Mouse (Mus musculus): ENCODE measurements at regions not wholly inside any gene's neighbourhood (a gene's known extent, or its start where the extent isn't known, plus 50 kb on each side); places are given as distances from the start of the nearest gene placed in this dataset.

GRCm38 (mm10) chr4:33716475-33717117 is 207.8 kb upstream of the Cnr1 start:
- H3K27ac ChIP-seq (ENCODE audit: insufficient read depth, low read depth, low read length, poor library complexity, severe bottlenecking): no peak overlapping the region
- TF ChIP-seq MAFK (IDR thresholded peaks at IDR 0.05; ENCODE audit: insufficient read depth, low read depth, low read length) (no peak), ZC3H11A (IDR thresholded peaks at IDR 0.05; ENCODE audit: borderline replicate concordance, low read depth, low read length) (no peak), HCFC1 (IDR thresholded peaks at IDR 0.05; ENCODE audit: borderline replicate concordance, insufficient read depth, low read length) (no peak), ZNF384 (IDR thresholded peaks at IDR 0.05; ENCODE audit: low read depth, low read length) (no peak), CHD2 (IDR thresholded peaks at IDR 0.05; ENCODE audit: low read depth, low read length) (no peak)
- in situ Hi-C loops (cut with MboI; ENCODE audit: low sequenced_read_pairs in 2 of 2, unreplicated experiment in 2 of 2): no loop called here
- H3K4me1 ChIP-seq (ENCODE audit: control insufficient read depth in 2 of 2, insufficient read depth in 2 of 2, low read length in 2 of 2, poor library complexity in 1 of 2): no peaks in the 10 kb centered on the region
- no peak for DNase-seq (ENCODE audit: low read depth, low spot score)
- no peaks in the 10 kb centered on the region for H3K9me3 ChIP-seq (ENCODE audit: control insufficient read depth, insufficient read depth, low read depth, low read length)
- H3K36me3 ChIP-seq (ENCODE audit: control insufficient read depth, insufficient read depth, low read length, poor library complexity, severe bottlenecking): no peaks in the 10 kb centered on the region
- no peak overlapping the region for H3K9ac ChIP-seq (ENCODE audit: insufficient read depth, low read depth, low read length, poor library complexity, severe bottlenecking)
- no peak overlapping the region for H3K4me3 ChIP-seq (ENCODE audit: insufficient read depth in 1 of 2, low read depth in 1 of 2, low read length in 2 of 2, poor library complexity in 1 of 2, severe bottlenecking in 1 of 2)

- no peaks in the 10 kb centered on the region for H3K9me3 ChIP-seq (ENCODE audit: control insufficient read depth, insufficient read depth, low read depth, low read length)
- TF ChIP-seq HCFC1 (IDR thresholded peaks at IDR 0.05; ENCODE audit: borderline replicate concordance, insufficient read depth, low read length) (no peak), ZC3H11A (IDR thresholded peaks at IDR 0.05; ENCODE audit: borderline replicate concordance, low read depth, low read length) (no peak), MAFK (IDR thresholded peaks at IDR 0.05; ENCODE audit: insufficient read depth, low read depth, low read length) (no peak), CHD2 (IDR thresholded peaks at IDR 0.05; ENCODE audit: low read depth, low read length) (no peak), ZNF384 (IDR thresholded peaks at IDR 0.05; ENCODE audit: low read depth, low read length) (no peak)
- DNase-seq (ENCODE audit: low read depth, low spot score): no peak
- in situ Hi-C loops (cut with MboI; ENCODE audit: low sequenced_read_pairs in 2 of 2, unreplicated experiment in 2 of 2): no loop called here
- no peak overlapping the region for H3K27ac ChIP-seq (ENCODE audit: insufficient read depth, low read depth, low read length, poor library complexity, severe bottlenecking)
- no peaks in the 10 kb centered on the region for H3K36me3 ChIP-seq (ENCODE audit: control insufficient read depth, insufficient read depth, low read length, poor library complexity, severe bottlenecking)
- no peaks in the 10 kb centered on the region for H3K4me1 ChIP-seq (ENCODE audit: control insufficient read depth in 2 of 2, insufficient read depth in 2 of 2, low read length in 2 of 2, poor library complexity in 1 of 2)
- no peak overlapping the region for H3K4me3 ChIP-seq (ENCODE audit: insufficient read depth in 1 of 2, low read depth in 1 of 2, low read length in 2 of 2, poor library complexity in 1 of 2, severe bottlenecking in 1 of 2)
- H3K9ac ChIP-seq (ENCODE audit: insufficient read depth, low read depth, low read length, poor library complexity, severe bottlenecking): no peak overlapping the region
Measured at GRCm38 (mm10) chr4:33720972-33721371, 203.4 kb upstream of the Cnr1 start.

GRCm38 (mm10) chr4:33721971-33722370 is 202.4 kb upstream of the Cnr1 start:
- DNase-seq (ENCODE audit: low read depth, low spot score): no peak
- TF ChIP-seq MAFK (IDR thresholded peaks at IDR 0.05; ENCODE audit: insufficient read depth, low read depth, low read length) (no peak), HCFC1 (IDR thresholded peaks at IDR 0.05; ENCODE audit: borderline replicate concordance, insufficient read depth, low read length) (no peak), ZC3H11A (IDR thresholded peaks at IDR 0.05; ENCODE audit: borderline replicate concordance, low read depth, low read length) (no peak), ZNF384 (IDR thresholded peaks at IDR 0.05; ENCODE audit: low read depth, low read length) (no peak), CHD2 (IDR thresholded peaks at IDR 0.05; ENCODE audit: low read depth, low read length) (no peak)
- in situ Hi-C loops (cut with MboI; ENCODE audit: low sequenced_read_pairs in 2 of 2, unreplicated experiment in 2 of 2): no loop called here
- H3K9me3 ChIP-seq (ENCODE audit: control insufficient read depth, insufficient read depth, low read depth, low read length): no peaks in the 10 kb centered on the region
- no peak overlapping the region for H3K27ac ChIP-seq (ENCODE audit: insufficient read depth, low read depth, low read length, poor library complexity, severe bottlenecking)
- H3K4me1 ChIP-seq (ENCODE audit: control insufficient read depth in 2 of 2, insufficient read depth in 2 of 2, low read length in 2 of 2, poor library complexity in 1 of 2): no peaks in the 10 kb centered on the region
- H3K4me3 ChIP-seq (ENCODE audit: insufficient read depth in 1 of 2, low read depth in 1 of 2, low read length in 2 of 2, poor library complexity in 1 of 2, severe bottlenecking in 1 of 2): no peak overlapping the region
- no peaks in the 10 kb centered on the region for H3K36me3 ChIP-seq (ENCODE audit: control insufficient read depth, insufficient read depth, low read length, poor library complexity, severe bottlenecking)
- H3K9ac ChIP-seq (ENCODE audit: insufficient read depth, low read depth, low read length, poor library complexity, severe bottlenecking): no peak overlapping the region

DNA sequence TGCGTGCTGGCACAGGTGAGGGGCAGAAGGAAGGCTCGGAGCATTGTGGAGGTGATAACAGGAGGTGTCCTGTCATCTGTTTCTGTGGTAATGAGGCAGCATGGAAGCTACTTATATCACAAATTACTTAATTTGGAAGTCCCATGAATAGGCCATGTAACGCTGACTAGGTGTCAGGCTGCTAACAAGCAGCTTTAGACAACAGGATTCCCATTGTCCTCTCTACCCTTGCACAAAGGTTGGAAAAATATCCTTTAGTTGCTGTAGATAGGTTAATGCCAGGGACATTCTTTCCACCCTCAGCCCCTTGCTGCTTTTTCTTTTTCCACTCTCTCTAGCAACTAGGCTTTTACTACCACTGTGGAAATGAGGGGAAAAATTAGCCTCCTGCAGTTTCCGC is 192.6 kb upstream of the Cnr1 start:
- Histone ChIP-seq H3K9me3 (ENCODE audit: control insufficient read depth, insufficient read depth, low read depth, low read length) (no peaks in the 10 kb centered on the region), H3K27ac (ENCODE audit: insufficient read depth, low read depth, low read length, poor library complexity, severe bottlenecking) (no peak overlapping the region), H3K36me3 (ENCODE audit: control insufficient read depth, insufficient read depth, low read length, poor library complexity, severe bottlenecking) (no peaks in the 10 kb centered on the region), H3K4me1 (ENCODE audit: control insufficient read depth in 2 of 2, insufficient read depth in 2 of 2, low read length in 2 of 2, poor library complexity in 1 of 2) (no peaks in the 10 kb centered on the region), H3K9ac (ENCODE audit: insufficient read depth, low read depth, low read length, poor library complexity, severe bottlenecking) (no peak overlapping the region), H3K4me3 (ENCODE audit: insufficient read depth in 1 of 2, low read depth in 1 of 2, low read length in 2 of 2, poor library complexity in 1 of 2, severe bottlenecking in 1 of 2) (no peak overlapping the region)
- DNase-seq (ENCODE audit: low read depth, low spot score): no peak
- no peak for TF ChIP-seq CHD2 (IDR thresholded peaks at IDR 0.05; ENCODE audit: low read depth, low read length)
- TF ChIP-seq HCFC1 (IDR thresholded peaks at IDR 0.05; ENCODE audit: borderline replicate concordance, insufficient read depth, low read length): no peak
- TF ChIP-seq MAFK (IDR thresholded peaks at IDR 0.05; ENCODE audit: insufficient read depth, low read depth, low read length): no peak
- TF ChIP-seq ZC3H11A (IDR thresholded peaks at IDR 0.05; ENCODE audit: borderline replicate concordance, low read depth, low read length): no peak
- in situ Hi-C loops (cut with MboI; ENCODE audit: low sequenced_read_pairs in 2 of 2, unreplicated experiment in 2 of 2): no loop called here

DNA sequence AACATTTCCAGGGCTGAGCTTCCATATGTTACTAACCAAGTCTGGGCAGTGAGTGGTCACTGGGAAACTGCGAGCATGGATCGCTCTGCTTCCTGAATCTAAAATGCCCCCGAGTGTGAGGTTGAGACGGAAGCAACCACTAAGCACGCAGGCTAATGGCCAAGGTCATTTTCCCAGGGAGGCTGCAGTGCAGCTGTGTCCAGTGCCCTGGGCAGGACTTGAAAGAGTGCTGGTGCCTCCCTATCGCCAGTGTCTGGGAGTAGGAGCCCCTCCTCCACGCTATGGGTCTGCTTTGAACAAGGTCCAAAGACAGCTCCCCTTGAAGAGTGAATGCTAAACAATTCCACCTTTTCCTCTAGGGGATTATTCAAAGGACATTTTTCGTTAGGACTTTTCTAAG is 189.5 kb upstream of the Cnr1 start:
- in situ Hi-C loops (cut with MboI; ENCODE audit: low sequenced_read_pairs in 2 of 2, unreplicated experiment in 2 of 2): no loop called here
- H3K9me3 ChIP-seq (ENCODE audit: control insufficient read depth, insufficient read depth, low read depth, low read length): no peaks in the 10 kb centered on the region
- H3K4me3 ChIP-seq (ENCODE audit: insufficient read depth in 1 of 2, low read depth in 1 of 2, low read length in 2 of 2, poor library complexity in 1 of 2, severe bottlenecking in 1 of 2): no peak overlapping the region
- TF ChIP-seq ZNF384 (IDR thresholded peaks at IDR 0.05; ENCODE audit: low read depth, low read length) (no peak), CHD2 (IDR thresholded peaks at IDR 0.05; ENCODE audit: low read depth, low read length) (no peak), MAFK (IDR thresholded peaks at IDR 0.05; ENCODE audit: insufficient read depth, low read depth, low read length) (no peak), HCFC1 (IDR thresholded peaks at IDR 0.05; ENCODE audit: borderline replicate concordance, insufficient read depth, low read length) (no peak), ZC3H11A (IDR thresholded peaks at IDR 0.05; ENCODE audit: borderline replicate concordance, low read depth, low read length) (no peak)
- H3K36me3 ChIP-seq (ENCODE audit: control insufficient read depth, insufficient read depth, low read length, poor library complexity, severe bottlenecking): no peaks in the 10 kb centered on the region
- no peak overlapping the region for H3K9ac ChIP-seq (ENCODE audit: insufficient read depth, low read depth, low read length, poor library complexity, severe bottlenecking)
- no peak for DNase-seq (ENCODE audit: low read depth, low spot score)
- H3K4me1 ChIP-seq (ENCODE audit: control insufficient read depth in 2 of 2, insufficient read depth in 2 of 2, low read length in 2 of 2, poor library complexity in 1 of 2): no peaks in the 10 kb centered on the region
- H3K27ac ChIP-seq (ENCODE audit: insufficient read depth, low read depth, low read length, poor library complexity, severe bottlenecking): no peak overlapping the region

All from ES-E14 (cell line).